Mouse (Mus musculus): ENCODE measurements around the gene Col4a5.

GRCm38 (mm10) chrX:141721725-141722124 lies 246.5 kb downstream of the Col4a5 start:
- TF ChIP-seq CTCF (IDR thresholded peaks at IDR 0.05; ENCODE audit: control insufficient read depth, insufficient read depth, insufficient replicate concordance, low read depth, low read length): no peak
- no peak for TF ChIP-seq POLR2A (IDR thresholded peaks at IDR 0.05; ENCODE audit: control insufficient read depth, low read depth, low read length)
